Mouse (Mus musculus) monocyte, adult 59 days (primary cell): Measurements from ENCODE around the gene Lamtor1. TPM values are rescaled to one million over a fixed set of nuclear protein-coding genes. Genes with fewer than 3 reads are reported as not detected.

Experiments
- total RNA-seq, 2 experiments: library from RNA; stranded (reverse); gene quantifications; one replicate each; pipeline ENCODE4 v1.2.4; 2023

The Lamtor1 gene
- total RNA-seq, result 100 to 1,000 TPM; 105 to 108 TPM

DNA sequence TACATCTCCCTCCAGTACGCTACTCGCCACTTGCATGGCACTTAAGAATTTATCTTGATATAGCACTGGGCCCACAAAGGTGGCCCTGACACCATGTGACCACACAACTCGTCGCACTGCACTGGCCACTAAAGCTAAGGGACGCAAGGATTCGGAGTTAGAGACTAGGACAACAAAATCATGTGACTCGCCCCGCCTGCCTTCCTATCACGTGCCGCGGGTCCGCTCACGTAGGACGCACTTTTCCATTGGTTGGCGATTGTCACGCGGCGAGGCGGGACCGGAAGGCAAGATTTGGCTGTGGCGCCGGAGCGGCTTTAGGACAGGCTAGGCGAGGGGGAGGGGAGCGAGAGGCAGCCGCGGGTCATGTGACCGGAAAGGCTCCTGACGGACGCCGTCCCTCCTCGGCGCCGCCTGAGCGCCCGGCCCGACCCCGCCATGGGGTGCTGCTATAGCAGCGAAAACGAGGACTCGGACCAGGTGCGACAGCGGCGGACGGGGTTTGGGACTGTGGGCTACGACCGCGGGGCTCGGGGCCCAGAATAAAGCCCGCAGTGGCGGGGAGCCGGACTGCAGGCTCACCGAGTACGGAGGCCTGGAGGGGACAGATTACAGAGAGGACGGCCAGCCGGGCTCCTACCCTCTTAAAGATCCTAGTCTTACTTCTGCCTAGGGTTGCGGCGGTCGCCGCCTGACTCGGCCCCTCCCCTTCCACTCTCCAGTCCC is at the start of gene Lamtor1:
Gene Lamtor1, plus strand, starts transcription at position 344 of the 726 bp plus-strand sequence.

DNA sequence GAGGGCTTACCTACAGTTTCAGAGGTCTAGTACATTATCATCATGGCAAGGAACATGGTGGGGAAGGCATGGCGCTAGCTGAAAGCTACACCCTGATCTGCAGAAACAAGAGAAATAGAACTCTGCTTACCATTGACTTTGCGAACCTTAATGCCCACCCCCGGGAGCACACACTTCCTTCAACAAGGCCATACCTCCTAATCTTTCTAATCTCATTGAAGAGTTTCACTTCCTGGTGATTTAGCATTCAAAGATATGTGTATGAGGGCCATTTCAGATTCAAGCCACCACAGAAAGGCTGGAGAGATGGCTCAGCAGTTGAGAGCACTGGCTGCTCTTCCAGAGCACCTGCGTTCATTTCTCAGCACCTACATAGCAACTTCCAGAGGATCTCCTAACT is 48.6 kb upstream of the Lamtor1 start, which contains the start of gene Folr2:
Gene Folr2, minus strand, starts transcription at position 101 of the 400 bp plus-strand sequence.

DNA sequence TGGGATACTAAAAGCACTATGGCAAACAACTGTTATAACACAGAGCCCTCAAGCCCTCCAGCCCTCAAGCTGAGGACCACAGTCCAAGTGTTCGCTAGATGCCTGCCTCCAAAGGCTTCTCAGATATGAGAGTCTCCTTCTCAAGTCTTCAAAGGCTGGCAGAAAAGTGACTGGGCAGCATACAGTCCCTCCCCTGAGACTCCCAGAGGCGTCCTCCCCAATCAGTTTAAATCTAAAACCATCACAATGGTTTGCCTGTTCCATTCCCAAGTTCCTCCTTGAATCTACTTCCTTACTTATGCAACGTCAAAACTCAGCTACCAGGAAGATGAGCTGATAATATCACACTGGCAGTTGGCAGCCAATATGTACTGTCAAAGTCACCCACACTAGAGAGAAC is 42.3 kb upstream of the Lamtor1 start, which contains the start of gene Anapc15:
Gene Anapc15, plus strand, starts transcription at position 301 of the 400 bp plus-strand sequence.

DNA sequence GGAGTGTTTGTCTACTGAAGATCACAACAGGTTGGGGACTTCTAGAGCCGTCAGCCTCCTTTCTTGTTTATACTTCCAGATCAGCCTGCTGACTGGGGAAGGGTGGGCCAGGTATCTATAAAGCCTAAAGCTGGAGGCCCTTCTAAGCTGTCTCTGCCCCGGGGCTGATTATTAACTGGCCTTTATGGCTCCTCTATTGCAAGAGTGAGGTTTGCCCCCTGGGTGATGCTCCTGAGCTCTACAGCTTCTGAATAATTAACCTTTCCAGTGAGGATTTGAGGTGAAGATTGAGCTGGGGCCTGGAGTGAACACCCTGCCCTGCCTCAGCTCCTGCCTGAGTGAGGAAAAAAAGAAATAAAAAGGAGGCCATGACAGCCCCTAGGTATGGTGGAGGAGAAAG is 35.1 kb upstream of the Lamtor1 start, which contains the start of gene Folr1:
Gene Folr1, minus strand, starts transcription at position 160 of the 400 bp plus-strand sequence.

DNA sequence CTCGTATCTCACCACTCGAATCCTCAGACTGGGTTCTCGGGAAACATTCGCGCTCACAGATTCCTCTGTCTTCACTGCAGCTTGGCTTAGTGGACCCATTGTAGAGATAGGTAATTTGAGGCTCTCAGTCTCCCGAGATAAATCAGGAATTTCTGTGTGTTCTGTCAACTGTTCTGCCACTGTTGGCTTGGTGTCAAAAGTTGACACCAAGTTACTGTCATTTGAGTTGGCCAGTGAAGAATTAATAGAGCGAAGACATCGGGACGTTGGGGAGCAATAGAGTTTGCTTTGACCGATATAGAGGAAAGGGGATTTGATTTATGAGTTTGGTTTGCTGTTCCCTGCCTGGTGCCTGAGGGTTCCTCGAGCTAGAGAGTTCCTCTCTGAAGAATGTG is 580 bp downstream of the Lamtor1 start, which contains the start of gene Tomt:
Gene Tomt, minus strand, starts transcription at position 73 of the 395 bp plus-strand sequence.

DNA sequence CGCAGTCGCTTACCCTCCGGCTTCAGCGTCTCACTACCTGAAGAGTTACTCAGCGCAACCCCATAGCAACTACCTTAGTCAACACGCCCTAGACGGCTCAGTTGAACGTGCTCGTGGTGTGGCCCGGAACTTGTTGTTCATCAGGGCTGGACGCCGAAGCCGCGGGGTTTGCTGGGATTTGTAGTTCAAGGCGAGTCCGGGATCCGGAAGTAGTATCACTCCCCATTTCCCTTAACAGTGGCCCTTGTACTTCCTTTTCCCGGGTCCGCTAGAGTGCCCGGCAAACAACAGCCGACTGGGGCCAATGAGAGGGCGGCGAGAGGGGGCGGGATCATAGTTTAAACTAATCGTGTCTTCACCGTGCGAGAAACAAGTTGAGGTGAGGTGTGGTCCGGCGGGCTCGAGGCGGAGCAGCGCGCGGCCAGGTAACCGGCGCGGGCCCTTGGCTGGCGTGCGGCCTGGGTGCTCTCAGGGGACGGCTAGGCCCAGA is 28.1 kb downstream of the Lamtor1 start, which contains the start of the genes Lrrc51 and Numa1:
Gene Lrrc51, minus strand, starts transcription at position 145 of the 490 bp plus-strand sequence.
Gene Numa1, plus strand, starts transcription at position 361 of the 490 bp plus-strand sequence.

Other genes with a start within 250 kb of the Lamtor1 start
- gene Clpb, start 242.3 kb upstream of the Lamtor1 start, total RNA-seq, result 10 to 100 TPM; 14.4 to 15.5 TPM
- gene Phox2a, start 87.6 kb upstream of the Lamtor1 start, total RNA-seq, result not detected
- gene Inppl1, start 67.7 kb upstream of the Lamtor1 start, total RNA-seq, result 10 to 100 TPM; 58.4 to 64.3 TPM
- gene Folr2, start 48.7 kb upstream of the Lamtor1 start, total RNA-seq, result 1 to 10 TPM; 3.9 to 4.3 TPM
- gene Anapc15, start 42.2 kb upstream of the Lamtor1 start, total RNA-seq, result 10 to 100 TPM; 29.9 to 30.6 TPM
- gene Folr1, start 35.1 kb upstream of the Lamtor1 start, total RNA-seq, result not detected
- not detected for gene Tomt, start 455 bp downstream of the Lamtor1 start, total RNA-seq
- under 1 TPM in 1 of 2 experiments, not detected in 1; 0.88 TPM for gene Lrrc51, start 28.0 kb downstream of the Lamtor1 start, total RNA-seq
- gene Numa1, start 28.2 kb downstream of the Lamtor1 start, total RNA-seq, result 100 to 1,000 TPM; 137 to 142 TPM
- gene Il18bp, start 112.8 kb downstream of the Lamtor1 start, total RNA-seq, result 10 to 100 TPM; 28.8 to 30.0 TPM
- 10 to 100 TPM; 18.2 to 27.3 TPM for gene Rnf121, start 159.6 kb downstream of the Lamtor1 start, total RNA-seq
- 1 to 10 TPM; 8.4 to 9.7 TPM for gene Xndc1, start 159.6 kb downstream of the Lamtor1 start, total RNA-seq
- gene Xntrpc, start 159.8 kb downstream of the Lamtor1 start, total RNA-seq, result 1 to 10 TPM in 1 of 2 experiments, under 1 TPM in 1; 0.52 to 1.5 TPM
- under 1 TPM in 1 of 2 experiments, not detected in 1; 0.94 TPM for gene Trpc2, start 177.2 kb downstream of the Lamtor1 start, total RNA-seq
- not detected for gene Art1, start 195.8 kb downstream of the Lamtor1 start, total RNA-seq
- not detected for gene Art5, start 203.6 kb downstream of the Lamtor1 start, total RNA-seq
- not detected for gene Chrna10, start 210.9 kb downstream of the Lamtor1 start, total RNA-seq